Mouse (Mus musculus): ENCODE data around the gene Lrrc15.

DNA sequence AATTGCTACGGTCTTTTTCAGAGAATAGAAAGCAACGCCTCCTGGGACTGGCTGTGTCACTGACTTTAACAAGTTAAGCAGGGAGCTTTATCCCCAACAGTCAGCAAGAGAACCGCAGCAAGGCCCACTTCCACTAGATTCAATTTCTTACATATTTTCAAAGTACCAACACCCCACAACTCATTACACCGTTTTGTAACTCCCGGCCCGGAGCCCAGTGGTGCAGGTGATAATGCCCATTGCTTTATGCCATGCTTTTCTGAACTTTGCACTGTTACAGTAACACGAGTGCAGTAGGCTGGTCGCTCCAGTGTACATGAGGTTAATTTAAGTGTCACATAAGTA lies 27.1 kb upstream of the Lrrc15 start:
- TF ChIP-seq CTCF (IDR thresholded peaks at IDR 0.05; ENCODE audit: low read depth, low read length) (no peak), POLR2A (IDR thresholded peaks at IDR 0.05; ENCODE audit: borderline replicate concordance, low read depth, low read length) (no peak)
